Mouse (Mus musculus) neural tube, embryonic 15.5 days (tissue): ENCODE results near the gene Gpsm1. TPM values are rescaled to one million over a fixed set of nuclear protein-coding genes. Genes with fewer than 3 reads are reported as not detected.

Experiments used
- ATAC-seq: fragments of 200-750 bp; cut with Nextera tagmentation; 2 replicates; pipeline ENCODE4 v1.8.0; 2017; ENCODE audit warnings: mild to moderate bottlenecking, moderate TSS enrichment, moderate library complexity; ENCODE audit not compliant: low FRiP score
- H3K27ac ChIP-seq: fragments of 300-500 bp; sonication (generic); replicated peaks from 2 replicates; pipeline ENCODE4 v1.5.1; 2015; ENCODE audit warnings: mild to moderate bottlenecking, inconsistent platforms
- H3K27me3 ChIP-seq: fragments of 300-500 bp; sonication (generic); replicated peaks from 2 replicates; pipeline ENCODE4 v1.6.1; 2015; ENCODE audit warnings: inconsistent platforms
- H3K36me3 ChIP-seq: fragments of 300-500 bp; sonication (generic); 2 replicates; pipeline ENCODE4 v1.6.1; 2015; ENCODE audit warnings: inconsistent platforms
- H3K4me1 ChIP-seq: fragments of 300-500 bp; sonication (generic); 2 replicates; pipeline ENCODE4 v1.6.1; 2015; ENCODE audit warnings: inconsistent platforms
- H3K4me2 ChIP-seq: fragments of 300-500 bp; sonication (generic); 2 replicates; pipeline ENCODE4 v1.6.1; 2015; ENCODE audit warnings: inconsistent platforms, mild to moderate bottlenecking, moderate library complexity
- H3K4me3 ChIP-seq: fragments of 300-500 bp; sonication (generic); replicated peaks from 2 replicates; pipeline ENCODE4 v1.5.1; 2015; ENCODE audit warnings: mild to moderate bottlenecking, inconsistent platforms
- H3K9ac ChIP-seq: fragments of 300-500 bp; sonication (generic); replicated peaks from 2 replicates; pipeline ENCODE4 v1.6.1; 2015; ENCODE audit warnings: mild to moderate bottlenecking, inconsistent platforms
- H3K9me3 ChIP-seq: fragments of 300-500 bp; sonication (generic); replicated peaks from 2 replicates; pipeline ENCODE4 v1.6.1; 2016; ENCODE audit warnings: inconsistent platforms
- WGBS: fragments of 180-500 bp; shearing (Covaris S2); methylation state at CpG from one replicate; pipeline ENCODE4 v1.1.7; 2015; ENCODE audit warnings: mixed read lengths; 5-methylcytosine and 5-hydroxymethylcytosine counted together
- polyA plus RNA-seq: library from polyadenylated mRNA; unstranded; fragments of >200 nt; fragmentation: Nextera tagmentation; extraction: Ambion mirVana; gene quantifications from 2 replicates; pipeline ENCODE4 v1.2.1, GENCODE M21; 2015

Gpsm1 gene
- polyA plus RNA-seq, 1 experiment from 2014 or later, result 158 TPM

- Histone ChIP-seq H3K4me3 (no peak overlapping the region), H3K27me3 (no peaks in the 10 kb centered on the region), H3K4me2 (peak overlapping the region; percentile 32), H3K4me1 (peaks cover 45% of the 10 kb centered on the region), H3K36me3 (no peaks in the 10 kb centered on the region), H3K9ac (0 out of 2 replicates have a peak overlapping the region, but pooled peaks have one; percentile 30), H3K9me3 (no peaks in the 10 kb centered on the region), H3K27ac (peak overlapping the region; percentile 75)
- 3% methylated on average over 10 of the region's 10 CpGs for WGBS
- peak; percentile 76 for ATAC-seq
Observed at GRCm38 (mm10) chr2:26298208-26298855, 17.0 kb upstream of the Gpsm1 start.

- no peaks in the 10 kb centered on the region for H3K9me3 ChIP-seq
- peak overlapping the region; percentile 32 for H3K4me2 ChIP-seq
- H3K36me3 ChIP-seq, result no peaks in the 10 kb centered on the region
- H3K9ac ChIP-seq, result 0 out of 2 replicates have a peak overlapping the region, but pooled peaks have one; percentile 30
- H3K27ac ChIP-seq, result peak overlapping the region; percentile 75
- H3K27me3 ChIP-seq, result no peaks in the 10 kb centered on the region
- H3K4me1 ChIP-seq, result peaks cover 45% of the 10 kb centered on the region
- H3K4me3 ChIP-seq, result no peak overlapping the region
- no peak for ATAC-seq
- WGBS, result 22% methylated on average over 4 of the region's 4 CpGs
Observed at GRCm38 (mm10) chr2:26298856-26299230, 16.5 kb upstream of the Gpsm1 start.

DNA sequence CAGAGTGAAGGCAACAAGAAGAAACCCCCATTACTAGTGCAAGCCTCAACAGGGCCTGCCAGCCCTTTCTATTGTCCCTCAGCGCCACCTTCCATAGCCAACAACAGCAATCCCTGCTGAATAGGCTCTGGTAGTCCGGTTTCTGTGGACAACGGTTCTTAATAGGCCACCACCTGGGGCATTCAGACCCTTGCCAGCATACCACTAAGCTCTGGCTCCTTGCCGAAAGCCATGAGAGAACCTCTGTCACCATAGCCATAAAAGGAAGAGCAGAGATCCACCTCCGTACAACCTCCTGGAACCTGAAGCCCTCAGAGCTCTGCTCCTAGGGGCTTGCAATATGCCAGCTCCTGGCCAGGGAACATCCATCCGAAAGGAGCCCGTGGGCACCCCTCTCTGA, 16.0 kb upstream of the Gpsm1 start:
- H3K9me3 ChIP-seq, result no peaks in the 10 kb centered on the region
- H3K27ac ChIP-seq, result peak overlapping the region; percentile 75
- H3K4me3 ChIP-seq, result no peak overlapping the region
- H3K9ac ChIP-seq, result no peak overlapping the region
- WGBS, result 36% methylated on average over 7 of the region's 7 CpGs
- no peaks in the 10 kb centered on the region for H3K36me3 ChIP-seq
- H3K27me3 ChIP-seq, result no peaks in the 10 kb centered on the region
- H3K4me2 ChIP-seq, result no peak overlapping the region
- no peak for ATAC-seq
- H3K4me1 ChIP-seq, result peaks cover 45% of the 10 kb centered on the region

- Histone ChIP-seq H3K9ac (no peak overlapping the region), H3K4me1 (peaks cover 45% of the 10 kb centered on the region)
Observed at GRCm38 (mm10) chr2:26300161-26300807, 15.0 kb upstream of the Gpsm1 start.

DNA sequence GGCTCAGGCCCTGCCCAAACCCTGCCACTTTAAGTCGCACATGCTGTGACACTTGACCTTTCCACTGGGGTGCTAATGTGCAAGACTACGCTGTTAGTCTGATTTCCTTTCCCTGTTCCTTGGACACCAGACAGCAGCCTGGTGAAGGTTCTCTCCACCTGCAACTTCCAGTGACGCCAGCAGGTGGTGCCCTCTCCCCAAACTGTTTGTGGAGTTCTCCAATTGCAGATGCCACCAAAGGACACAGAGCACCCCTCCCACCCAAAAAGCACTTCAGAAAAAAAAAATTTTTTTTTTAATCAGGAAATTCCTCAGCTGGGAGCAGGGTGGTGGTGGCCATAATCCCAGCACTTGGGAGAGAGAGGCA, 14.5 kb upstream of the Gpsm1 start:
- Histone ChIP-seq H3K4me2 (no peak overlapping the region), H3K27me3 (no peaks in the 10 kb centered on the region), H3K4me3 (no peak overlapping the region), H3K27ac (no peak overlapping the region), H3K36me3 (no peaks in the 10 kb centered on the region), H3K4me1 (peaks cover 45% of the 10 kb centered on the region), H3K9ac (no peak overlapping the region), H3K9me3 (no peaks in the 10 kb centered on the region)
- ATAC-seq, result 0 out of 2 replicates have a peak, but pooled peaks have one; percentile 11
- 1% methylated on average over 3 of the region's 3 CpGs for WGBS

More at GRCm38 (mm10) chr2:26300161-26300807, 15.0 kb upstream of the Gpsm1 start:
- Histone ChIP-seq H3K9me3 (no peaks in the 10 kb centered on the region), H3K36me3 (no peaks in the 10 kb centered on the region), H3K4me3 (no peak overlapping the region), H3K27ac (0 out of 2 replicates have a peak overlapping the region, but pooled peaks have one; percentile 75), H3K4me2 (no peak overlapping the region), H3K27me3 (no peaks in the 10 kb centered on the region)
- 37% methylated on average over 5 of the region's 5 CpGs for WGBS
- ATAC-seq, result 0 out of 2 replicates have a peak, but pooled peaks have one; percentile 1

- H3K36me3 ChIP-seq, result no peaks in the 10 kb centered on the region
- no peak overlapping the region for H3K9ac ChIP-seq
- WGBS, result 94% methylated on average over 10 of the region's 10 CpGs
- H3K9me3 ChIP-seq, result no peaks in the 10 kb centered on the region
- H3K27ac ChIP-seq, result no peak overlapping the region
- no peak for ATAC-seq
- no peak overlapping the region for H3K4me2 ChIP-seq
- no peak overlapping the region for H3K4me3 ChIP-seq
- no peaks in the 10 kb centered on the region for H3K27me3 ChIP-seq
- H3K4me1 ChIP-seq, result peaks cover 37% of the 10 kb centered on the region
Observed at GRCm38 (mm10) chr2:26302005-26302503, 13.3 kb upstream of the Gpsm1 start.

- H3K36me3 ChIP-seq, result no peaks in the 10 kb centered on the region
- no peak for ATAC-seq
- H3K9me3 ChIP-seq, result no peaks in the 10 kb centered on the region
- no peaks in the 10 kb centered on the region for H3K27me3 ChIP-seq
- WGBS, result 64% methylated on average over 1 of the region's 1 CpGs
- H3K4me2 ChIP-seq, result no peak overlapping the region
- peaks cover 12% of the 10 kb centered on the region for H3K4me1 ChIP-seq
- no peak overlapping the region for H3K27ac ChIP-seq
- H3K9ac ChIP-seq, result no peak overlapping the region
- no peak overlapping the region for H3K4me3 ChIP-seq
Observed at GRCm38 (mm10) chr2:26304711-26305110, 10.6 kb upstream of the Gpsm1 start.

DNA sequence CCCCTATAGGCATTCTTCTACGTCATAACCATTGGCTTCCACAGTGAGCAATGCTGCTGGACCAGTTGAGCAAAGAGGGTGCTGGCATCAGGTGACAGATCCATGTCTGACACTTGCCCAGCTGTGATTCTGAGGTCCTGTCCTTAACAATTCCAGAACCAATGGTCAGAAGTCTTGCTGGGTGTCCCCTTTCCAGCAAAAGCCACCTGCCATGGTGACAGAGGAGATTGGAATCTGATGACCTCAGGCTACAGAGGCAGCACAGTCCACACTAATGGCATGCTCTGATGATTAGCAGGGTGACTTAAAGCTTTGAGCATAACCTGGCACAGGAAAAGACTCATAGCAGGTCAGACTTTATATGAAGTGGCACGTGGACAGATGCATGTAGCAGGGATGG, 9.8 kb upstream of the Gpsm1 start:
- H3K4me3 ChIP-seq, result no peak overlapping the region
- 83% methylated on average over 2 of the region's 2 CpGs for whole genome bisulfite sequencing
- H3K9ac ChIP-seq, result no peak overlapping the region
- no peaks in the 10 kb centered on the region for H3K36me3 ChIP-seq
- ATAC-seq, result no peak
- no peaks in the 10 kb centered on the region for H3K27me3 ChIP-seq
- no peaks in the 10 kb centered on the region for H3K9me3 ChIP-seq
- H3K4me1 ChIP-seq, result peaks cover 7% of the 10 kb centered on the region
- no peak overlapping the region for H3K4me2 ChIP-seq
- H3K27ac ChIP-seq, result no peak overlapping the region

- H3K27me3 ChIP-seq, result no peaks in the 10 kb centered on the region
- H3K4me1 ChIP-seq, result peaks cover 5% of the 10 kb centered on the region; the same call in 1 of the 2 replicates
- no peak overlapping the region for H3K4me2 ChIP-seq
- no peaks in the 10 kb centered on the region for H3K36me3 ChIP-seq
- no peaks in the 10 kb centered on the region for H3K9me3 ChIP-seq
- no peak for ATAC-seq
- H3K27ac ChIP-seq, result no peak overlapping the region
- H3K4me3 ChIP-seq, result no peak overlapping the region
- 88% methylated on average over 3 of the region's 3 CpGs for WGBS
- H3K9ac ChIP-seq, result no peak overlapping the region
Observed at GRCm38 (mm10) chr2:26306702-26307101, 8.6 kb upstream of the Gpsm1 start.

DNA sequence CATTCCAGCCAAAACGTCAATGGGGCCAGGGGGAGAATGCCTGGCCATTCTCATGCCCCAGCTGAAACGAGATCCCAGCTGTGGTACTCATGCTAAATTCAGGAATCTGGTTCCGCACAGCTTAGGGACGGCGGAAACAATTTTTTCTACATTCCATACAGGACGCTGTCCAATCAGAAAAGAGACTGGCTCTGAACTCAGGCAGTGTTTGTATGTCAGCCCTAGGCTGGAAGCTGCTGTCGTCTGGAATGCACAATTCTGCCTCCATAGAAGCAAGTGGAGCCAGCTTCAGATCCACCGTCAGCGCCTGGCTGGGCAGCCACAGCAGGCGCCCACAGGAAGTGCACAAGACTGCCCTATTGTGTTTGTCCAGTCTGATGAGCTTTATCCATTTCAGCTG, 5.6 kb upstream of the Gpsm1 start:
- Histone ChIP-seq H3K4me1 (peaks cover 14% of the 10 kb centered on the region), H3K9me3 (no peaks in the 10 kb centered on the region), H3K4me3 (no peak overlapping the region), H3K36me3 (no peaks in the 10 kb centered on the region), H3K27me3 (no peaks in the 10 kb centered on the region), H3K9ac (no peak overlapping the region), H3K27ac (peak overlapping the region; percentile 60), H3K4me2 (no peak overlapping the region)
- WGBS, result 34% methylated on average over 10 of the region's 10 CpGs
- ATAC-seq, result no peak

- H3K4me1 ChIP-seq, result peaks cover 28% of the 10 kb centered on the region
Observed at GRCm38 (mm10) chr2:26311936-26312335, 3.4 kb upstream of the Gpsm1 start.

GRCm38 (mm10) chr2:26312812-26313211, 2.5 kb upstream of the Gpsm1 start:
- Histone ChIP-seq H3K4me3 (no peak overlapping the region), H3K4me1 (peaks cover 37% of the 10 kb centered on the region), H3K36me3 (no peaks in the 10 kb centered on the region), H3K27me3 (no peaks in the 10 kb centered on the region), H3K4me2 (no peak overlapping the region), H3K27ac (no peak overlapping the region), H3K9ac (no peak overlapping the region), H3K9me3 (no peaks in the 10 kb centered on the region)
- no peak for ATAC-seq
- 72% methylated on average over 2 of the region's 2 CpGs for WGBS

More at GRCm38 (mm10) chr2:26311936-26312335, 3.4 kb upstream of the Gpsm1 start:
- 79% methylated on average over 5 of the region's 5 CpGs for WGBS
- Histone ChIP-seq H3K9ac (no peak overlapping the region), H3K4me2 (no peak overlapping the region), H3K27ac (no peak overlapping the region), H3K9me3 (no peaks in the 10 kb centered on the region), H3K36me3 (no peaks in the 10 kb centered on the region), H3K27me3 (no peaks in the 10 kb centered on the region), H3K4me3 (no peak overlapping the region)
- ATAC-seq, result no peak
